19 mouse cellular contexts compared by ENCODE assay signal in genomic region chr6:147145753-147146152, GRCm38 (mm10). TPM values are rescaled to one million over a fixed set of nuclear protein-coding genes. Genes with fewer than 3 reads are reported as not detected.
DNase-seq lines count a peak whose midpoint lies in the region; ATAC-seq lines count a peak whose summit lies in the region.
"Had no signal": no experiment of that assay in that cellular context is flagged by ENCODE, and none has a peak within 500 bp of the region (broad histone marks: within the 10 kb centered on the region; RNA-seq: fewer than 3 reads in every experiment).

No protein-coding gene starts in this region.

- intact Hi-C loops in heart, postnatal 10 days (cut with DNase I): no loop called here

- ATAC-seq in forebrain, embryonic 13.5 days: no peak
- no peak for ATAC-seq in heart, embryonic 13.5 days (ENCODE audit: extremely low read depth, insufficient number of reproducible peaks, low FRiP score, low TSS enrichment)
- ATAC-seq in hindbrain, embryonic 13.5 days (ENCODE audit: low FRiP score): peak; percentile 11; the same call in 1 of the 2 replicates
- ATAC-seq in hindbrain, embryonic 14.5 days (ENCODE audit: low FRiP score): no peak
- ATAC-seq: activated CD4-positive, CD25-positive, alpha-beta regulatory T cell, adult 4 months; CD4-positive, CD25-positive, alpha-beta regulatory T cell, adult 4 months; liver, embryonic 12.5 days had no signal

- H3K27ac ChIP-seq in forebrain, embryonic 10.5 days: peak overlapping the region; percentile 44; the same call in 1 of the 2 replicates
- H3K27ac ChIP-seq in forebrain, embryonic 13.5 days: no peak overlapping the region
- H3K27ac ChIP-seq in heart, embryonic 13.5 days (replicated peaks): peak overlapping the region; percentile 77
- no peak overlapping the region for H3K27ac ChIP-seq in hindbrain, embryonic 13.5 days
- H3K27ac ChIP-seq in hindbrain, embryonic 14.5 days: no peak overlapping the region
- peak overlapping the region; percentile 78 for H3K27ac ChIP-seq in limb, embryonic 10.5 days
- H3K27ac ChIP-seq: gastrocnemius, adult 2 months; layer of hippocampus, adult 2 months; liver, embryonic 12.5 days had no signal

- no peak for DNase-seq in forebrain, embryonic 10.5 days (ENCODE audit: extremely low spot score, low spot score)
- no peak for DNase-seq in heart, postnatal 10 days
- DNase-seq in hindbrain, embryonic 14.5 days (ENCODE audit: low spot score): no peak
- peak; percentile 34 for DNase-seq in limb, embryonic 10.5 days (ENCODE audit: low spot score)
- no peak for DNase-seq in B cell, adult 2 months
- DNase-seq: cerebellum, adult 9-10 months; kidney, adult 8-10 months; right cerebral cortex, postnatal 25 days; thymus, postnatal 36 days had no signal

- no peaks in the 10 kb centered on the region for H3K27me3 ChIP-seq in forebrain, embryonic 10.5 days (ENCODE audit: poor library complexity, severe bottlenecking)
- no peaks in the 10 kb centered on the region for H3K27me3 ChIP-seq in forebrain, embryonic 13.5 days
- no peaks in the 10 kb centered on the region for H3K27me3 ChIP-seq in heart, embryonic 13.5 days (replicated peaks)
- no peaks in the 10 kb centered on the region for H3K27me3 ChIP-seq in hindbrain, embryonic 13.5 days
- no peaks in the 10 kb centered on the region for H3K27me3 ChIP-seq in hindbrain, embryonic 14.5 days (ENCODE audit: control insufficient read depth, insufficient read depth, low read length)
- H3K27me3 ChIP-seq in limb, embryonic 10.5 days (ENCODE audit: low read depth, poor library complexity, severe bottlenecking): no peaks in the 10 kb centered on the region
- H3K27me3 ChIP-seq: liver, embryonic 12.5 days had no signal

- peaks cover 12% of the 10 kb centered on the region for H3K4me1 ChIP-seq in forebrain, embryonic 10.5 days
- H3K4me1 ChIP-seq in forebrain, embryonic 13.5 days: peaks cover 6% of the 10 kb centered on the region
- H3K4me1 ChIP-seq in heart, embryonic 13.5 days: peaks cover 20% of the 10 kb centered on the region
- peaks cover 15% of the 10 kb centered on the region for H3K4me1 ChIP-seq in hindbrain, embryonic 13.5 days (replicated peaks)
- H3K4me1 ChIP-seq in hindbrain, embryonic 14.5 days (replicated peaks; ENCODE audit: control insufficient read depth, insufficient read depth, low read length): no peaks in the 10 kb centered on the region
- H3K4me1 ChIP-seq in limb, embryonic 10.5 days: peaks cover 15% of the 10 kb centered on the region
- H3K4me1 ChIP-seq: liver, embryonic 12.5 days had no signal

- H3K36me3 ChIP-seq in forebrain, embryonic 10.5 days (replicated peaks): no peaks in the 10 kb centered on the region
- H3K36me3 ChIP-seq in forebrain, embryonic 13.5 days (ENCODE audit: poor library complexity, severe bottlenecking): no peaks in the 10 kb centered on the region
- H3K36me3 ChIP-seq in heart, embryonic 13.5 days: no peaks in the 10 kb centered on the region
- no peaks in the 10 kb centered on the region for H3K36me3 ChIP-seq in hindbrain, embryonic 13.5 days
- no peaks in the 10 kb centered on the region for H3K36me3 ChIP-seq in hindbrain, embryonic 14.5 days (replicated peaks; ENCODE audit: control insufficient read depth, insufficient read depth)
- no peaks in the 10 kb centered on the region for H3K36me3 ChIP-seq in limb, embryonic 10.5 days
- H3K36me3 ChIP-seq: G1E; liver, embryonic 12.5 days had no signal

- H3K9ac ChIP-seq in forebrain, embryonic 13.5 days: no peak overlapping the region
- no peak overlapping the region for H3K9ac ChIP-seq in heart, embryonic 13.5 days
- H3K9ac ChIP-seq in hindbrain, embryonic 13.5 days: no peak overlapping the region
- no peak overlapping the region for H3K9ac ChIP-seq in hindbrain, embryonic 14.5 days
- H3K9ac ChIP-seq: liver, embryonic 12.5 days had no signal

- WGBS in forebrain, embryonic 10.5 days: 75% methylated on average over 10 of the region's 10 CpGs
- WGBS in forebrain, embryonic 13.5 days: 68% methylated on average over 10 of the region's 10 CpGs
- 49% methylated on average over 10 of the region's 10 CpGs for WGBS in heart, embryonic 13.5 days
- 58% methylated on average over 10 of the region's 10 CpGs for WGBS in hindbrain, embryonic 13.5 days
- WGBS in hindbrain, embryonic 14.5 days: 57% methylated on average over 10 of the region's 10 CpGs
- WGBS in limb, embryonic 10.5 days: 56% methylated on average over 10 of the region's 10 CpGs

- no peak overlapping the region for H3K4me2 ChIP-seq in forebrain, embryonic 13.5 days
- peak overlapping the region; percentile 30; the same call in 1 of the 2 replicates for H3K4me2 ChIP-seq in heart, embryonic 13.5 days
- no peak overlapping the region for H3K4me2 ChIP-seq in hindbrain, embryonic 13.5 days
- H3K4me2 ChIP-seq in hindbrain, embryonic 14.5 days (replicated peaks): no peak overlapping the region
- H3K4me2 ChIP-seq: liver, embryonic 12.5 days had no signal

- H3K4me3 ChIP-seq in forebrain, embryonic 10.5 days: no peak overlapping the region
- H3K4me3 ChIP-seq in forebrain, embryonic 13.5 days: no peak overlapping the region
- no peak overlapping the region for H3K4me3 ChIP-seq in heart, embryonic 13.5 days
- no peak overlapping the region for H3K4me3 ChIP-seq in hindbrain, embryonic 13.5 days
- no peak overlapping the region for H3K4me3 ChIP-seq in hindbrain, embryonic 14.5 days (replicated peaks; ENCODE audit: low read length)
- H3K4me3 ChIP-seq in limb, embryonic 10.5 days: no peak overlapping the region
- H3K4me3 ChIP-seq: gastrocnemius, adult 2 months; layer of hippocampus, adult 2 months; liver, embryonic 12.5 days had no signal

- no peaks in the 10 kb centered on the region for H3K9me3 ChIP-seq in forebrain, embryonic 10.5 days
- H3K9me3 ChIP-seq in forebrain, embryonic 13.5 days (replicated peaks): no peaks in the 10 kb centered on the region
- no peaks in the 10 kb centered on the region for H3K9me3 ChIP-seq in heart, embryonic 13.5 days
- H3K9me3 ChIP-seq in hindbrain, embryonic 13.5 days: no peaks in the 10 kb centered on the region
- no peaks in the 10 kb centered on the region for H3K9me3 ChIP-seq in hindbrain, embryonic 14.5 days (ENCODE audit: control insufficient read depth, low read length)
- no peaks in the 10 kb centered on the region for H3K9me3 ChIP-seq in limb, embryonic 10.5 days (replicated peaks)
- H3K9me3 ChIP-seq: G1E; liver, embryonic 12.5 days had no signal

RNA-seq across cellular contexts. Expression of gene Klhl42, which starts 54.6 kb away (rescaled TPM):
- polyA plus RNA-seq in forebrain, embryonic 10.5 days (2016; fragmentation: Nextera tagmentation; extraction: Ambion mirVana): 4.7 and 5.1 TPM in 2 replicates
- polyA plus RNA-seq in forebrain, embryonic 13.5 days (2015; fragmentation: Nextera tagmentation; extraction: Ambion mirVana): 3.9 and 4.0 TPM in 2 replicates
- 3.6 and 3.9 TPM in 2 replicates for polyA plus RNA-seq in heart, embryonic 13.5 days (2015; fragmentation: Nextera tagmentation; extraction: Ambion mirVana)
- total RNA-seq in heart, postnatal 10 days (2021): 1 to 10 TPM; 8.5 to 9.5 TPM
- 6.0 and 6.3 TPM in 2 replicates for polyA plus RNA-seq in hindbrain, embryonic 13.5 days (2015; fragmentation: Nextera tagmentation; extraction: Ambion mirVana)
- 11.0 and 12.4 TPM in 2 replicates for polyA plus RNA-seq in hindbrain, embryonic 14.5 days (2014; fragmentation: Nextera tagmentation; extraction: Ambion mirVana)
- polyA plus RNA-seq in limb, embryonic 10.5 days (2016; fragmentation: Nextera tagmentation; extraction: Ambion mirVana): 6.3 and 6.9 TPM in 2 replicates

RNA-seq across cellular contexts. Expression of gene Mansc4, which starts 58.9 kb away (rescaled TPM):
- 1.1 and 1.5 TPM in 2 replicates for polyA plus RNA-seq in forebrain, embryonic 10.5 days (2016; fragmentation: Nextera tagmentation; extraction: Ambion mirVana)
- 0.49 and 0.58 TPM in 2 replicates for polyA plus RNA-seq in forebrain, embryonic 13.5 days (2015; fragmentation: Nextera tagmentation; extraction: Ambion mirVana)
- 0.48 and 0.51 TPM in 2 replicates for polyA plus RNA-seq in heart, embryonic 13.5 days (2015; fragmentation: Nextera tagmentation; extraction: Ambion mirVana)
- total RNA-seq in heart, postnatal 10 days (2021): not detected
- polyA plus RNA-seq in hindbrain, embryonic 13.5 days (2015; fragmentation: Nextera tagmentation; extraction: Ambion mirVana): 0.97 and 0.99 TPM in 2 replicates
- 0.43 and 1.4 TPM in 2 replicates for polyA plus RNA-seq in hindbrain, embryonic 14.5 days (2014; fragmentation: Nextera tagmentation; extraction: Ambion mirVana)
- 1.0 and 2.2 TPM in 2 replicates for polyA plus RNA-seq in limb, embryonic 10.5 days (2016; fragmentation: Nextera tagmentation; extraction: Ambion mirVana)
- total RNA-seq: G1E; gastrocnemius, adult 2 months; megakaryocyte, adult 5-6 weeks had no signal
- polyA plus RNA-seq: G1E had no signal

Comparison
In these comparisons a context has a peak if more than half of its experiments do, and no peak if none do; other contexts are left out.
1. H3K27ac ChIP-seq: peak in forebrain, embryonic 10.5 days (single experiment), heart, embryonic 13.5 days (single experiment) and limb, embryonic 10.5 days (single experiment); none in forebrain, embryonic 13.5 days (single experiment), hindbrain, embryonic 13.5 days (single experiment) and hindbrain, embryonic 14.5 days (single experiment).